Mouse (Mus musculus): ENCODE results near the gene Rps6ka1.

The Rps6ka1 gene

GRCm38 (mm10) chr4:133820166-133820565 is 67.4 kb downstream of the Rps6ka1 start:
- no peak for DNase-seq (ENCODE audit: low spot score)

- DNase-seq (ENCODE audit: low spot score), result no peak
Measured at GRCm38 (mm10) chr4:133817356-133817755, 70.2 kb downstream of the Rps6ka1 start.

- no peak for DNase-seq (ENCODE audit: low spot score)
Measured at GRCm38 (mm10) chr4:133816504-133816875, 71.1 kb downstream of the Rps6ka1 start.

GRCm38 (mm10) chr4:133815635-133816503 is 71.7 kb downstream of the Rps6ka1 start:
- no peak for DNase-seq (ENCODE audit: low spot score)

GRCm38 (mm10) chr4:133814804-133815515 is 72.6 kb downstream of the Rps6ka1 start:
- no peak for DNase-seq (ENCODE audit: low spot score)

GRCm38 (mm10) chr4:133813992-133814803 is 73.4 kb downstream of the Rps6ka1 start:
- peak; percentile 63 for DNase-seq (ENCODE audit: low spot score)

- DNase-seq (ENCODE audit: low spot score), result peak; percentile 81
Measured at GRCm38 (mm10) chr4:133813174-133813991, 74.2 kb downstream of the Rps6ka1 start.

- DNase-seq (ENCODE audit: low spot score), result no peak
Measured at GRCm38 (mm10) chr4:133804401-133805263, 83.0 kb downstream of the Rps6ka1 start.

- no peak for DNase-seq (ENCODE audit: low spot score)
Measured at GRCm38 (mm10) chr4:133800589-133800988, 87.0 kb downstream of the Rps6ka1 start.
